Mouse (Mus musculus) heart, embryonic 11.5 days (tissue): ENCODE results near the gene Cphx3. TPM values are rescaled to one million over a fixed set of nuclear protein-coding genes. Genes with fewer than 3 reads are reported as not detected.
"Not testable (repeated sequence)": the region's sequence is repeated elsewhere in the genome, so short reads cannot be mapped to it uniquely, and the experiment has no call there.

Source experiments
- ATAC-seq: fragments of 200-750 bp; cut with Nextera tagmentation; replicated peaks from 2 replicates; pipeline ENCODE4 v1.8.0; 2017; ENCODE audit warnings: moderate library complexity; ENCODE audit not compliant: insufficient number of reproducible peaks, low FRiP score, low TSS enrichment
- H3K27ac ChIP-seq: fragments of 300-500 bp; sonication (generic); 2 replicates; pipeline ENCODE4 v1.5.1; 2014; ENCODE audit warnings: mild to moderate bottlenecking, low read depth, low read length
- H3K27me3 ChIP-seq: fragments of 300-500 bp; sonication (generic); 2 replicates; pipeline ENCODE4 v1.6.1; 2014; ENCODE audit warnings: mild to moderate bottlenecking, low read length, mixed read lengths; ENCODE audit not compliant: control insufficient read depth, insufficient read depth
- H3K36me3 ChIP-seq: fragments of 300-500 bp; sonication (generic); 2 replicates; pipeline ENCODE4 v1.6.1; 2014; ENCODE audit warnings: mild to moderate bottlenecking, low read length, moderate library complexity, mixed read lengths; ENCODE audit not compliant: control insufficient read depth, insufficient read depth
- H3K4me1 ChIP-seq: fragments of 300-500 bp; sonication (generic); 2 replicates; pipeline ENCODE4 v1.6.1; 2014; ENCODE audit warnings: low read length; ENCODE audit not compliant: control insufficient read depth, insufficient read depth
- H3K4me2 ChIP-seq: fragments of 300-500 bp; sonication (generic); 2 replicates; pipeline ENCODE4 v1.6.1; 2014; ENCODE audit warnings: mild to moderate bottlenecking, moderate library complexity
- H3K4me3 ChIP-seq: fragments of 300-500 bp; sonication (generic); 2 replicates; pipeline ENCODE4 v1.5.1; 2014; ENCODE audit warnings: low read depth, low read length
- H3K9ac ChIP-seq: fragments of 300-500 bp; sonication (generic); 2 replicates; pipeline ENCODE4 v1.6.1; 2014; ENCODE audit warnings: mild to moderate bottlenecking, low read depth, low read length, moderate library complexity
- H3K9me3 ChIP-seq: fragments of 300-500 bp; sonication (generic); replicated peaks from 2 replicates; pipeline ENCODE4 v1.6.1; 2016; ENCODE audit warnings: low read length; ENCODE audit not compliant: control insufficient read depth
- WGBS: fragments of 180-500 bp; shearing (Covaris S2); extraction: QIAGEN DNeasy Blood & Tissue Kit; methylation state at CpG from one replicate; pipeline ENCODE4 v1.1.7; 2014; ENCODE audit not compliant: insufficient replicate concordance; 5-methylcytosine and 5-hydroxymethylcytosine counted together
- polyA plus RNA-seq: library from polyadenylated mRNA; unstranded; fragments of >200 nt; fragmentation: Nextera tagmentation; extraction: Ambion mirVana; gene quantifications from 2 replicates; pipeline ENCODE4 v1.2.1, GENCODE M21; 2014

Cphx3 gene
- polyA plus RNA-seq, 1 experiment from 2014 or later: not detected

- H3K36me3 ChIP-seq, H3K27me3 ChIP-seq, ATAC-seq, H3K9me3 ChIP-seq, H3K4me2 ChIP-seq, H3K4me3 ChIP-seq, H3K27ac ChIP-seq, H3K4me1 ChIP-seq, H3K9ac ChIP-seq: not testable (repeated sequence)
- no CpG with 5 or more reads among the region's 6 CpGs for WGBS
Observed at GRCm38 (mm10) chr14:26258729-26259128, 176.6 kb downstream of the Cphx3 start.

Other genes starting within 250 kb of the Cphx3 start
- gene Anxa11, start 240.1 kb upstream of the Cphx3 start, polyA plus RNA-seq: 14.7 and 18.6 TPM in 2 replicates
- not detected in 2 replicates for gene Plac9a, start 179.2 kb upstream of the Cphx3 start, polyA plus RNA-seq
- gene Tmem254a, start 154.6 kb upstream of the Cphx3 start, polyA plus RNA-seq: 1.4 and 3.7 TPM in 2 replicates
- not detected in 2 replicates for gene Cphx1, start 144.0 kb upstream of the Cphx3 start, polyA plus RNA-seq
- gene Duxbl1, start 103.7 kb upstream of the Cphx3 start, polyA plus RNA-seq: 0.39 TPM in 1 of 2 replicates, not detected in the other
- 0.15 and 1.0 TPM in 2 replicates for gene Gm9780, start 39.6 kb upstream of the Cphx3 start, polyA plus RNA-seq
- gene Tmem254c, start 14.9 kb upstream of the Cphx3 start, polyA plus RNA-seq: 27.6 and 30.8 TPM in 2 replicates
- not detected in 2 replicates for gene Cphx2, start 781 bp upstream of the Cphx3 start, polyA plus RNA-seq
- gene Duxbl2, start 36.1 kb downstream of the Cphx3 start, polyA plus RNA-seq: 1.1 TPM in 1 of 2 replicates, not detected in the other
- gene Plac9b, start 100.2 kb downstream of the Cphx3 start, polyA plus RNA-seq: 0.50 and 3.5 TPM in 2 replicates
- gene Tmem254b, start 124.7 kb downstream of the Cphx3 start, polyA plus RNA-seq: 22.1 and 25.1 TPM in 2 replicates
- gene Duxbl3, start 175.7 kb downstream of the Cphx3 start, polyA plus RNA-seq: 0.57 and 1.1 TPM in 2 replicates